Mouse (Mus musculus) bone marrow macrophage, adult 2 months (primary cell): ENCODE data around the gene Vsnl1. TPM values are rescaled to one million over a fixed set of nuclear protein-coding genes. Genes with fewer than 3 reads are reported as not detected.

Source experiments
- H3K27ac ChIP-seq: 2 replicates; pipeline ENCODE4 v1.5.1; 2012; ENCODE audit warnings: low read depth, low read length; ENCODE audit not compliant: insufficient read depth
- H3K4me1 ChIP-seq: 2 replicates; pipeline ENCODE4 v1.6.1; 2012; ENCODE audit warnings: low read length; ENCODE audit not compliant: control insufficient read depth, insufficient read depth
- H3K4me3 ChIP-seq: 2 replicates; pipeline ENCODE4 v1.5.1; 2012; ENCODE audit warnings: mild to moderate bottlenecking, low read length, moderate library complexity; ENCODE audit not compliant: insufficient read depth
- CTCF ChIP-seq: IDR thresholded peaks from 2 replicates; pipeline ENCODE4 v1.5.1; 2012; ENCODE audit warnings: low read depth, mild to moderate bottlenecking, low read length, moderate library complexity
- POLR2A ChIP-seq: IDR thresholded peaks from 2 replicates; pipeline ENCODE4 v1.6.1; 2012; ENCODE audit warnings: mild to moderate bottlenecking, low read depth, low read length, borderline replicate concordance
- polyA plus RNA-seq: library from polyadenylated mRNA; stranded (reverse); fragments of >200 nt; gene quantifications from 2 replicates; pipeline ENCODE4 v1.2.4, GENCODE M21; 2012; ENCODE audit not compliant: missing spikeins, insufficient read depth, insufficient read length

Gene Vsnl1
- polyA plus RNA-seq, 1 experiment = not detected

GRCm38 (mm10) chr12:11434446-11434845 lies 2.0 kb downstream of the Vsnl1 start:
- TF ChIP-seq CTCF (no peak), POLR2A (no peak)
- H3K4me1 ChIP-seq = no peaks in the 10 kb centered on the region
- no peak overlapping the region for H3K27ac ChIP-seq
- no peak overlapping the region for H3K4me3 ChIP-seq

GRCm38 (mm10) chr12:11433716-11434115 lies 2.7 kb downstream of the Vsnl1 start:
- H3K4me1 ChIP-seq = no peaks in the 10 kb centered on the region
- no peak overlapping the region for H3K27ac ChIP-seq
- H3K4me3 ChIP-seq = no peak overlapping the region
- TF ChIP-seq POLR2A (no peak), CTCF (no peak)

- Histone ChIP-seq H3K4me3 (no peak overlapping the region), H3K27ac (no peak overlapping the region), H3K4me1 (no peaks in the 10 kb centered on the region)
- TF ChIP-seq POLR2A = no peak
- no peak for TF ChIP-seq CTCF
Observed at GRCm38 (mm10) chr12:11433126-11433525, 3.3 kb downstream of the Vsnl1 start.

- no peak overlapping the region for H3K4me3 ChIP-seq
- TF ChIP-seq POLR2A = no peak
- TF ChIP-seq CTCF = no peak
- H3K27ac ChIP-seq = no peak overlapping the region
- no peaks in the 10 kb centered on the region for H3K4me1 ChIP-seq
Observed at GRCm38 (mm10) chr12:11427396-11427795, 9.0 kb downstream of the Vsnl1 start.

GRCm38 (mm10) chr12:11418112-11418511 lies 18.3 kb downstream of the Vsnl1 start:
- Histone ChIP-seq H3K4me3 (no peak overlapping the region), H3K27ac (no peak overlapping the region), H3K4me1 (no peaks in the 10 kb centered on the region)
- TF ChIP-seq CTCF (no peak), POLR2A (no peak)

GRCm38 (mm10) chr12:11407679-11408078 lies 28.7 kb downstream of the Vsnl1 start:
- H3K4me3 ChIP-seq = no peak overlapping the region
- TF ChIP-seq CTCF = no peak
- TF ChIP-seq POLR2A = no peak

GRCm38 (mm10) chr12:11398791-11399190 lies 37.6 kb downstream of the Vsnl1 start:
- TF ChIP-seq CTCF (no peak), POLR2A (no peak)

More at GRCm38 (mm10) chr12:11407679-11408078, 28.7 kb downstream of the Vsnl1 start:
- no peaks in the 10 kb centered on the region for H3K4me1 ChIP-seq
- no peak overlapping the region for H3K27ac ChIP-seq

GRCm38 (mm10) chr12:11397029-11397428 lies 39.4 kb downstream of the Vsnl1 start:
- Histone ChIP-seq H3K4me1 (no peaks in the 10 kb centered on the region), H3K4me3 (no peak overlapping the region), H3K27ac (no peak overlapping the region)
- TF ChIP-seq CTCF = no peak
- TF ChIP-seq POLR2A = no peak

More at GRCm38 (mm10) chr12:11398791-11399190, 37.6 kb downstream of the Vsnl1 start:
- H3K27ac ChIP-seq = no peak overlapping the region
- no peaks in the 10 kb centered on the region for H3K4me1 ChIP-seq
- H3K4me3 ChIP-seq = no peak overlapping the region

- TF ChIP-seq CTCF = no peak
- TF ChIP-seq POLR2A = no peak
- no peak overlapping the region for H3K4me3 ChIP-seq
- H3K27ac ChIP-seq = no peak overlapping the region
- H3K4me1 ChIP-seq = no peaks in the 10 kb centered on the region
Observed at GRCm38 (mm10) chr12:11395470-11395869, 40.9 kb downstream of the Vsnl1 start.

GRCm38 (mm10) chr12:11392525-11392924 lies 43.9 kb downstream of the Vsnl1 start:
- no peak for TF ChIP-seq POLR2A
- no peak for TF ChIP-seq CTCF
- Histone ChIP-seq H3K4me3 (no peak overlapping the region), H3K4me1 (no peaks in the 10 kb centered on the region), H3K27ac (no peak overlapping the region)
